In genomic region chr3:84035728-84036364, GRCm38 (mm10) we compare ENCODE assay signal across 14 mouse cellular contexts. TPM values are rescaled to one million over a fixed set of nuclear protein-coding genes. Genes with fewer than 3 reads are reported as not detected.
DNase-seq lines count a peak whose midpoint lies in the region; ATAC-seq lines count a peak whose summit lies in the region.
"Had no signal": no experiment of that assay in that cellular context is flagged by ENCODE, and none has a peak within 500 bp of the region (broad histone marks: within the 10 kb centered on the region; RNA-seq: fewer than 3 reads in every experiment).

No protein-coding gene starts in this region.

- no peak overlapping the region for H3K27ac ChIP-seq in forebrain, embryonic 14.5 days (ENCODE audit: low read depth, low read length)
- no peak overlapping the region for H3K27ac ChIP-seq in forebrain, embryonic 11.5 days (ENCODE audit: low read depth, low read length)
- H3K27ac ChIP-seq: embryonic facial prominence, embryonic 13.5 days; intestine, embryonic 15.5 days; limb, embryonic 12.5 days had no signal

- no peak overlapping the region for H3K4me3 ChIP-seq in forebrain, embryonic 14.5 days (ENCODE audit: low read depth, low read length)
- H3K4me3 ChIP-seq in forebrain, embryonic 11.5 days (ENCODE audit: low read depth, low read length) = no peak overlapping the region
- H3K4me3 ChIP-seq: embryonic facial prominence, embryonic 13.5 days; intestine, embryonic 15.5 days; limb, embryonic 12.5 days had no signal

- H3K4me1 ChIP-seq in forebrain, embryonic 14.5 days (ENCODE audit: control insufficient read depth, insufficient read depth, low read length) = peaks cover 49% of the 10 kb centered on the region
- H3K4me1 ChIP-seq in forebrain, embryonic 11.5 days (replicated peaks; ENCODE audit: control insufficient read depth, insufficient read depth, low read length) = 0 out of 2 replicates have a peak, but pooled peaks cover 4% of the 10 kb centered on the region

- peaks cover 27% of the 10 kb centered on the region for H3K36me3 ChIP-seq in forebrain, embryonic 14.5 days (ENCODE audit: control insufficient read depth, insufficient read depth, low read length)
- no peaks in the 10 kb centered on the region; the same call in 1 of the 2 replicates for H3K36me3 ChIP-seq in forebrain, embryonic 11.5 days (ENCODE audit: control insufficient read depth, insufficient read depth, low read length)
- H3K36me3 ChIP-seq: intestine, embryonic 15.5 days had no signal

- DNase-seq in forebrain, embryonic 14.5 days (ENCODE audit: low spot score) = no peak
- no peak for DNase-seq in forebrain, embryonic 11.5 days (ENCODE audit: low spot score)
- DNase-seq in CD4-positive helper T cell, adult 2 months (ENCODE audit: low read depth, low spot score) = peak; percentile 32
- DNase-seq in adipocyte (ENCODE audit: low spot score) = no peak
- no peak for DNase-seq in right cerebral cortex, postnatal 14 days
- DNase-seq in embryo, embryonic 10.5 days (ENCODE audit: low spot score) = no peak
- DNase-seq: kidney, postnatal 14 days; right cerebral cortex, adult 18-20 months had no signal

- H3K9me3 ChIP-seq in forebrain, embryonic 14.5 days (replicated peaks; ENCODE audit: control insufficient read depth, low read length) = no peaks in the 10 kb centered on the region
- H3K9me3 ChIP-seq in forebrain, embryonic 11.5 days (ENCODE audit: control insufficient read depth, low read length) = no peaks in the 10 kb centered on the region
- H3K9me3 ChIP-seq: embryonic facial prominence, embryonic 13.5 days; intestine, embryonic 15.5 days; limb, embryonic 12.5 days had no signal

- H3K27me3 ChIP-seq in forebrain, embryonic 14.5 days (replicated peaks; ENCODE audit: control insufficient read depth, insufficient read depth, low read length) = no peaks in the 10 kb centered on the region
- H3K27me3 ChIP-seq in forebrain, embryonic 11.5 days (ENCODE audit: control insufficient read depth, insufficient read depth, low read length) = no peaks in the 10 kb centered on the region
- H3K27me3 ChIP-seq: embryonic facial prominence, embryonic 13.5 days; intestine, embryonic 15.5 days; limb, embryonic 12.5 days had no signal

- H3K9ac ChIP-seq in forebrain, embryonic 14.5 days (ENCODE audit: low read length) = no peak overlapping the region
- no peak overlapping the region for H3K9ac ChIP-seq in forebrain, embryonic 11.5 days (ENCODE audit: low read length)
- H3K9ac ChIP-seq: embryonic facial prominence, embryonic 13.5 days; intestine, embryonic 15.5 days; limb, embryonic 12.5 days had no signal

- ATAC-seq in forebrain, embryonic 14.5 days = no peak
- ATAC-seq in forebrain, embryonic 11.5 days (replicated peaks; ENCODE audit: low FRiP score) = no peak
- ATAC-seq in erythroid progenitor cell, adult 5-6 weeks (replicated peaks; ENCODE audit: low FRiP score, poor library complexity, severe bottlenecking) = peak; percentile 26
- peak; percentile 45 for ATAC-seq in megakaryocyte progenitor cell, adult 5-6 weeks (replicated peaks; ENCODE audit: poor library complexity)
- ATAC-seq: intestine, embryonic 15.5 days had no signal

- H3K4me2 ChIP-seq in forebrain, embryonic 14.5 days (ENCODE audit: low read length) = peak overlapping the region; percentile 28
- H3K4me2 ChIP-seq in forebrain, embryonic 11.5 days (ENCODE audit: low read depth, low read length, severe bottlenecking) = no peak overlapping the region
- H3K4me2 ChIP-seq: embryonic facial prominence, embryonic 13.5 days; heart, embryonic 11.5 days; intestine, embryonic 15.5 days; limb, embryonic 12.5 days had no signal

- WGBS in forebrain, embryonic 14.5 days = 92% methylated on average over 6 of the region's 6 CpGs
- 92% methylated on average over 6 of the region's 6 CpGs for WGBS in forebrain, embryonic 11.5 days

RNA-seq across cellular contexts. Expression of gene Tmem131l, which starts 4.1 kb away (rescaled TPM):
- polyA plus RNA-seq in forebrain, embryonic 14.5 days (2014; fragmentation: Nextera tagmentation; extraction: Ambion mirVana) = 123 and 131 TPM in 2 replicates
- polyA plus RNA-seq in forebrain, embryonic 11.5 days (2014; fragmentation: Nextera tagmentation; extraction: Ambion mirVana) = 96.0 and 99.2 TPM in 2 replicates
- total RNA-seq in erythroid progenitor cell, adult 5-6 weeks (2015; ENCODE audit: low replicate concordance) = 110 and 116 TPM in 2 replicates
- total RNA-seq in erythroid progenitor cell, adult 5-6 weeks (2017; ENCODE audit: low replicate concordance) = 86.8 and 99.9 TPM in 2 replicates
- 61.4 and 62.0 TPM in 2 replicates for total RNA-seq in megakaryocyte progenitor cell, adult 5-6 weeks (2015)
- 28.3 and 34.7 TPM in 2 replicates for total RNA-seq in megakaryocyte progenitor cell, adult 5-6 weeks (2017)

Comparison
In these comparisons a context has a peak if more than half of its experiments do, and no peak if none do; other contexts are left out.
1. ATAC-seq: peak in erythroid progenitor cell, adult 5-6 weeks (single experiment) and megakaryocyte progenitor cell, adult 5-6 weeks (single experiment); none in forebrain, embryonic 14.5 days (single experiment) and forebrain, embryonic 11.5 days (single experiment).